Mouse (Mus musculus) layer of hippocampus, adult 11-12 months (tissue): ENCODE measurements around the gene Syt12.
"Not testable (repeated sequence)": the region's sequence is repeated elsewhere in the genome, so short reads cannot be mapped to it uniquely, and the experiment has no call there.

Experiments
- DNase-seq: peaks from one replicate; pipeline ENCODE4 v3.0.0; 2022; ENCODE audit warnings: low spot score

Gene Syt12

DNA sequence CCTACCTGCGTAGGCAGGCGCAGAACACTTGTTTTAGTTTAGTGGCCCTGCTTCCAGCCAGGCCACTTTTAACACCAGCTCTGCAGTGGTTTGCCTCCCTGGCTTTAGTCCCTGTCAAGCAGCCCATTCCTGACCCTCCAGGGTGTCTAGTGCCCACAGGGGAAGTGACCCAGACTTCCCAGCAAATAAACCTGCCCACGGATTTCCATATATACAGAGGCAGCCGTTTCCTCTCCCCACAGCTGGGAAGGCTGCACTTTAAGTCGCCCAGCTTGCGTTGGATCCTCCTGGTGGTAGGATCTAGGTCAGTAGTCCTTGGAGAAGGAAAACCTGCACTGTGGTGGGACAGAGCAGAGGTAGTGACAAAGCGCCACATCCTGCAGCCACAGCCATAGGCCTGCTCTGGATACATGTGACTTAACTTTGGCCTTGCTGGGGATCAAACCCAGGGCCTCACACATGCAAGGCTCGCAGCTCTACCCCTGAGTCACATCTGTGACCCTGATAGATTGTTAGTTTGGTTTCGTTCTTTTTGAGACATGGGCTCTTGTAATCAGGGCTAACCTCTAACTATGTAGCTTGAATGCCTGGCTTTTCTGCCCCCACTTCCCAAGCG lies 13.9 kb upstream of the Syt12 start:
- DNase-seq = no peak

DNA sequence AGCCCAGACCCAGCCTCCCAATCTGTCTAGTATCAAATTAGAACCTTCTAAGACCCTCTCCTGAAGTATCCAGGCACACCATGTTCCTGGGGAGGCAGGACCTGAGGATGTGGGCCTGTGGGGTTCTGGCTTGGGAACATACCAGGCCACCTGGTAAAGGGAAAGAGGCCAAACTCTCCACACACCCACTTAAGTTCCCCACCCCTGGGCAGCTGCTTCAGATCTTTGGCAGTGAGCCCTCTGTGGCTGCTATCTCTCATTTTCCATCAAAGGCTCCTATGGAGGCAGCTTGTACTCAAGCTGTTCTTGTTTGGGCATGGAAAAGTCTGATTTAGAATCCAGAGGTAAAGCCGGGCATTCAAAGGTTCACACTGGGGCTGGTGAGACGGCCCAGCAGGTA lies 10.6 kb upstream of the Syt12 start:
- no peak for DNase-seq

GRCm38 (mm10) chr19:4485006-4485405 lies 7.8 kb upstream of the Syt12 start:
- no peak for DNase-seq

- DNase-seq = no peak
Observed at GRCm38 (mm10) chr19:4482111-4482859, 5.0 kb upstream of the Syt12 start.

DNA sequence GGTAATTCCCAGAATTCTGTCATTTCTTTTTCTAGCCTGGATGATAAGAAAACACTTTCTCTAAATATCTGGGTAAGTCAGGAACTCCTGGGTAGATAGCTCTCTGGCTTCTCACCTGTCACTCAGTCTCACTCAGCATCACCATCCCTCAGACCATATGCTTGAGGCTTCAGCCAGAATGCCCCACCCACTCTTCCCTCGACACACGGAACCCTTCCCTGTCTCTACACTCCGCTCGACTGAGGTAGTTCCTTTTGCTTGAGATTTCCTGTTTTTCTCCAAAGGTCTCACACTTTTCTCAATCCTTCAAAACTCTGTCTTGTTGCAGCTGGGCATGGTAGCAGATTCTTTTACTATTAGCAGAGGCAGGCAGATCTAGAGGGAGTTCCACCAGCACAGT lies 4.1 kb upstream of the Syt12 start:
- no peak for DNase-seq

DNA sequence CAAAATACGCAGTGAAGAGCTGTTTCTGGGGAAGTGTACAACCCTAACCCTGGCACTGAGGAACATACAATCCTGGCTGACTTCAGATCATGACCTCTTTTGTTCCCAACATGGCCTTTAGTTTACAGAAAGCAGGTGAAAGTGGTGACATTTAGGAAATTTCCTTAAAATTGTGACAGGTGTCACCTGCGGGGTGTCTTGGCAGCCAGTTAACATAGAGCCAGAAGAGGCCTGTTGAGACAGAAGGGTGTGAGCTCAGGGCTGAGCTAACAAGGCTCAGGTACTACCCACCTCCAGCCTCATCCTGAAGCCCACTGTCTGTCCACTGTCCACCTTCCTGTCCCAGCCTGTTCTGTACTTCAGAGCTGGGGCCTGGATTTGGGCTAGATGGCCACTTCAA lies 2.8 kb upstream of the Syt12 start:
- DNase-seq = no peak

DNA sequence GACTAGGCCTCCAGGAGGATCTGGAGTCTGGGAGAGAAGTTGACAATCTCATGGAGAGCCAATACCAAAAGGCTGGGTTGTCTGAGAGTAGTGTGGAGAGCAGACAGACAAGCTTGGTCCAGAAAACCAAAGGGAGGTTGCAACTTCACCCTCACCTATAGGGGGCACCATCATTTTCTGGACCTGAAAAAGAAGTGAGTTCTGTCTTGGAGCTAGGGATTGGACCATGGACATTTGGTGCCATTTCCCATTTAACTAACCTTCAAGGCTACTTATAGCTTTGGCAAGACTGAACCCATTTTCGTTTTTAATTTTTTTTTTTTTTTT lies 906 bp upstream of the Syt12 start:
- DNase-seq = no peak

GRCm38 (mm10) chr19:4476601-4477257 lies 518 bp downstream of the Syt12 start:
- peak; percentile 53 for DNase-seq

DNA sequence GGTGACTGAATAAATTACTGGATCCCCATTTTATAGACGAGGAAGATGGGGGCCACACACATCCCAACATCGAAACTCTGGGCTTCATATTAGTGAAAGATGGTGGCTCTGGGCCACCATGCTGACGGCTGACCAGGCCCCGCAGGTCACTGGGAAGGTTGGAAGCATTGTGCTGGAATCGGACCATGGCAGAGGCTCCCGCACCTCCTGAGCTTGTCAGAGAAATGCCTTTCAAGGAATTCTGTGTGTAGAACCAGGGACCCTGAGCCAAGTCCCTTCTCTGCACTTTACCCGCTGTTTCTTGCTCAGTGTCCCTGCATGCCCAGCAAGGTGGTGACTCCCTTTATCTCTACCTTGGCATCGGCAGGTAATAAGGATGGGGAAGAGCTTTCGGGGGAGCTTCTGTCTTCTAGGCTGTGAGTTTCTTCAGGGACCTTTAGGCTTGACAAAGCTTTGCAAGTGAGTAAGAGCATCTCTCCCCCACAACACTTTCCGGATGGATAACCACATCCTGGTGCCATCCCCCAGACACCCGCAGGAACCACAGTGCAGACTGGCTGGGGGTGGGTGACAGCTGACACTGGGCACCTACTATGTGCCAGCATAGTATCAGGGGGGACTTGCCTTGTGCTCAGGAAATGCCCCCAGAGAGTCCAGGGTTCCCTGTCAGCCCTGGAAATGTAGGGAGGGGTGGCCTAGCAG lies 1.9 kb downstream of the Syt12 start:
- no peak for DNase-seq

DNA sequence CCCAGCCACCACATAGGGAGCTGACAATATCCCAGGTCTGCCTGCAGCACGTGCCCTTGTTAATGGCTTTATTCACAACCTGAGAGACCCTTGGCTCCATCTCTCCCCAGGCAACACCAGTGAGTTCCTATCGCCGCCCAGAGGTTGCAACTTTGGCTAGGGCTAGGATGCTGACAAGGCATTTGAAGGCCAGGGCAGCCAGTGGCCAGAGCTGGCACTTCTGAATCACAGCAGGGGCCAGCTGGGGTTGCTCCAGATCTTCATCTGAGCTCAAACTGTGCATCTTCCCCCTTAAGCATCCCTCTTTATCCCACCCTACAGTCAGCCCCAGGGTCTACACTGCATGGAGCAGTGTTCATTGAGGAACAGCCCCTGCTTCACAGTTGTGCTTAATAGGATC lies 2.5 kb downstream of the Syt12 start:
- DNase-seq = no peak

DNA sequence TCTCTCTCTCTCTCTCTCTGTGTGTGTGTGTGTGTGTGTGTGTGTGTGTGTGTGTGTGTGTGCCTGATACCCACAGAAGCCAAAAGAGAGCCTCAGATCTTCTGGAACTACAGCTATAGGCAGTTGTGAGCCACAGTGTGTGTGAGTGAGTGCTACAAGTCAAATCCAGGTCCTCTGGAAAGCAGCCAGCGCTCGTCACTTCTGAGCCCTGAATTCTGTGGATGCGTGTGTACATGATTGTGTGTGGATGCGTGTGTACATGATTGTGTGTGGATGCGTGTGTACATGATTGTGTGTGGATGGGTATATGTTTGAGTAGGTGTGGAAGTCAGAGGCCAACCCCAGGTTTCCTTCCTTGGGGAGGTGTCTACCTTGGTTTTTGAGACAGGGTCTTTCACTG lies 3.7 kb downstream of the Syt12 start:
- DNase-seq = no peak

DNA sequence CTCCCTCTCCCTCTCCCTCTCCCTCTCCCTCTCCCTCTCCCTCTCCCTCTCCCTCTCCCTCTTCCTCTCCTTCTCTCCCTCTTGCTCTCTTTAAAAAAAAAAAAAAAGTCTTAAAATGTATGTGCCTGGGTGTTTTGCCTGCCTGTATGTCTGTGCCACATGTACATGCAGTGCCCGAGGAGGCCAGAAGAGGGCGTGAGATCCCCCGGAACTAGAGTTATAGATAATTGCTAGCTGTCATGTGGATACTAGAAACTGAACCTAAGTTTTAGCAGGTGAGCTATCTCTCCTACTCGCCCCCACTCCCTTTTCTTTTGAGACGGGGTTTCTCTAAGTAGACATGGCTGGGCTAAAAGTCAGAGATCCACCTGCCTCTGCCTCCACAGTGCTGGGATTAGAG lies 8.9 kb downstream of the Syt12 start:
- DNase-seq = no peak

- DNase-seq = no peak
Observed at GRCm38 (mm10) chr19:4464666-4465065, 12.6 kb downstream of the Syt12 start.

DNA sequence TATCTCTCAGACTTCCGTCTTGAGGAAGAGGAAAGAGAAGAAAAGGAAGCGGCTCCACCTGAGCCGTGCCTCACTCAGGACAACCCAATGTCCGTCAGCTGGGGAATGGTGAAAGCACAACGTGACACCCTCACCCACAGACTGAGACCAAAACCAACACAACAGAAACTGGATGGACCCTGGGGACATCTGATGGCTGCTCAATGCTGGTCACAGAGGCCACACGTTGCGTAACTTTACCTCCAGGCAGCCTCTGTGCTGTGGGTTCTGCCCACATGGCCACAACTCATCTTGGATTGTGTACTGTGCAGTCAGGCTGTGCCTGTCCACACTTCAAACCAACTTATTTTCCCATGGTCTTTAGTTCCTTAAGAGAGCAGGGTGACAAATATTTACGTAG lies 15.3 kb downstream of the Syt12 start:
- DNase-seq = no peak

DNA sequence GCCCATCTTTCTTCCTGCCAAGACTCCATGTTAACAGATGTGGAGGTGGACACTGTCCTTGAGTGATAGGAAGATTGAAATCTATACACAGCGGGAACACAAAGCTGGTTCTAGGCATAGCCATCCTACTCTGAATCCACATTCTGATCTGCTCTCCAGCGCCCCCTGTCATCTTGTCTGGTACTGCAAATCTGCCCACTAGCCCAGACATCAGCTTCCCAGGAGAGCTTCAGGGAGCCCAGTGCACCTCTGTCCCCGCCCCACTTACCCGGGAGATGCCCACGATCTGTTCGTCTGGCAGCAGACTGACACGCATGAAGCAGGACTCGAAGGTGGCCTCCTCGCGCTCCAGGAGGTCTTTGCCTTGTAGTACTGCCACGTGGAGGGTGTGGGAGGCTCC lies 21.0 kb downstream of the Syt12 start:
- peak; percentile 60 for DNase-seq

GRCm38 (mm10) chr19:4455071-4455800 lies 22.0 kb downstream of the Syt12 start:
- DNase-seq = no peak

- not testable (repeated sequence) for DNase-seq
Observed at GRCm38 (mm10) chr19:4454040-4454439, 23.2 kb downstream of the Syt12 start.

DNA sequence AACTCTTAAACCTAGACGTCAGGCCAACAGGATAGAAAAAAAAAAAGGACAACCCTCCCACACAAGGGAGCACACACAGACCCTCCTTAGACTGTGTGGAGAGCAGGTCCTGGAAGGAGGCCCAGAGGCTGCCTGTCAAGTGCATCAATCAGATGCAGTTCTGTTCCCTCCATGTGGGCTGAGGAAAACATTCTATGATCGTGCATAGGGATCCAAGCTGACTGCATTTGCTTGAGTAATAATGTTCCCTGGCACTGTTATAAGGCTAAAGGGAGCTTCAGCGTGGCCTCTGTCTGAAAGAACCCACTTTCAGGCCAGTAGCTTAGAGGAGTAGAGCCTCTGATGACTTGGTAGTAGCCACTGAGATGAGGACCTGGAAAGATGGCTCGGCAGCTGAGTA lies 24.7 kb downstream of the Syt12 start:
- peak; percentile 38 for DNase-seq

- no peak for DNase-seq
Observed at GRCm38 (mm10) chr19:4451965-4452364, 25.3 kb downstream of the Syt12 start.

DNA sequence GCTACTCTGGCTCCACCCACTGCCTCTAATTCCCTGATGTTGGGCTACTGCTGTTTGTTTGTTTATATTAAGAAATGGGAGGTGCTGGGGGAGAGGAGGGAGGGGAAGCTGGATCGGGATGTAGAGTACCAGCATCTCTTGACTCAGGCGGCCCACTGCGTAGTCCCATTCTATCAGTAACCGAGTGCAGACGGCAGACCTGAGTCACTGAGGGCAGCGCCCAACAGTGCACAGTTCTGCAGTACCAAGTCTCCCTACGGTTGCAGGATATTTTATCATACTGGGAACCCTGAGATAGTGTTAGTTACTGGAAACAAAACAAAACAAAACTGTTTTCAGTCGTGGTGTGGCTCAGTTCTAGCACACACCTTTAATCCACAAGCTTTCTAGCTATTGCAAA lies 26.1 kb downstream of the Syt12 start:
- no peak for DNase-seq

DNA sequence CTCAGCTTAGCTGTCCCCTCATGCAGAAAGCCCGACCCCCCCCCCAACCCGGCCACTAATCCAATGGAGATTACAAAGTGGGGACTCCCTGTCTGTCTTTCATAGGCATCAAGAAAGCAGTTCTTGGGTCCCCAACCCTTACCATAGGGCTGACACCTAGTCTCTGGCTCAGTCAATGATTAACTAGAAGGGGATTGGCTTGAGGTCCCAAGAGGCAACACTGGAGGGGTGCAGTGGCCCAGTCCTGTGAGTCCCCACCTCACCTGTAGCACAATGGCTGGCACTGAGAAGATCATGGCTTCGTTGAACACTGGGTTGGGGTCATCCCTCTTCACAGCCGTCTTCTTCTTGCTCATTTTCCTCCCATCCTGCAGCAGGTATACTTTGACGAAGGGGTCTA lies 26.6 kb downstream of the Syt12 start:
- no peak for DNase-seq

DNA sequence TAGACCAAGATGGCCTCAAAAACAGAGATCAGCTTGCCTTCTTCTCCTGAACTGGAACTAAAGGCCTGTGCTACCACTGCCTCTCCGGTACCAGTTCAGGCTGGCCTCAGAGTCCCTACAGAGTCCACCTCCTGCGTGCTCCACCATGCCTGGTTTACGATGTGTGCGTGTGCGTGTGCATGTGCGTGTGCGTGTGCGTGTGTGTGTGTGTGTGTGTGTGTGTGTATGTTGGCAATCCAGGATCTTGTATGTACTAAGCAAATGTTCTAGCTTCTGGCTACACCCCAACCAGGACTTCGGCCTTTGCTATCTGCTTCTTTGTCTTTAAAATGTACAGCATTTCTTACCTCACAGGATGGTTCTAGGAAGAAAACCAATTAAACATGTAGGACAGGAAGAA lies 28.0 kb downstream of the Syt12 start:
- DNase-seq = no peak
